Mouse (Mus musculus): ENCODE data around the gene Mospd1.
A peak's percentile ranks its signal among the peaks of the same experiment; 100 is the strongest.

Mospd1 gene

DNA sequence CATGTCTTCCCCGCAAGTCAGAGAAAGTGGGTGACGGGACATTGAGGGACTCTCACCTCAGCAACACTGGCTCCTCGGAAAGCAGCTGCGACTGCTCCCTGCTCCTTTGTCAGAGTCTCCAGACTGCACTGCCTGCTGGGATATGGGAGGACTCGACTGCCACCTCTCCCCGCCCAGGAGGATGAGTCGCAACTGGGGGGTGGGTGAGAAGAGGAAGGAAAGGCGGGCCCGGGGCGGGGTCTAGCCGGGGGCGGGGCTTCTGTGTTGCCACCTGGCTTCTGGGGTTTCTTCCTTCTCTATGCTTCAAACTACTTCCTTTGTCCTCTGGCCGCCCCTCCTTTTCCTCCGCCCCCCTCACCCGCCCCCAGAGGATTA is at the start of gene Mospd1:
TSS of gene Mospd1 (minus strand) at position 137 of the 375 bp plus-strand sequence.
- peak; percentile 63 for DNase-seq (ENCODE audit: low read depth)

DNA sequence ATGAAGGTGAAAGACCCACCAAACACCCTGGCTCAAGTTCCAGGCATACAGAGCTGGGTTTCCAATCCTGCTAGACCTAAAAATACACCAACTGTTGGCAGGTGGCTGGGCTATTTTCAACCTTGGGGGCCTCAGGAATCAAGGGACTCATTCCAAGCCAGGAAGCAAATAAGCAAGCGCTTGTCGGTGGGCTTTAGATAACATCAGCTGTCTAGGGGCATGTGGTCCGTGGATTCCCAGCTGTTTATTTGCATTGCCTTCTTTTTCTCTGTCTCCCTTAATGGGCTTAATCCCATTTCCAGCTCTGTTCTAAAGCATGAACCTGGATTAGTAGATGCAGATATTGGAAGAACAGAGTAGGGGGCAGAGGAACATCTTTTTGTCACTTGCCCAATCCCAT is 16.1 kb upstream of the Mospd1 start:
- no peak for DNase-seq (ENCODE audit: low read depth)

DNA sequence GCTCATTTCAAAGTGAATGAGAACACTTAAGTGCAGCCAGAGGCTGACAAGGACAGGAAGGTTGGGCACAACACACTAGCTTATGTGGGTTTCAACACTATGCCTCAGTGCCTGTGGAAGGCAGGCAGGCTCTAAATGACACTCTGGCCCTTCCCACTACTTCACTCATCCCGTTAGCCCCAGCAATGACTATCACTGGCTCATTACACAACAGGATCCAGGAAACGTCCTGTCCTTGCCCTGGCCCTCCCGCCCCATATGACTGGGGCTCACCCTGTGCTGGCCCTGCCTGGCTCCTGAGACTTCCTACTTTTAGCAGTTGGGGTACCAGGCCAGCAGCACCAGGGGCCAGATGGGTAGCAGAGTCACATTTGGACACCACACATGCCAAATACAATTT is 12.8 kb upstream of the Mospd1 start:
- no peak for DNase-seq (ENCODE audit: low read depth)

DNA sequence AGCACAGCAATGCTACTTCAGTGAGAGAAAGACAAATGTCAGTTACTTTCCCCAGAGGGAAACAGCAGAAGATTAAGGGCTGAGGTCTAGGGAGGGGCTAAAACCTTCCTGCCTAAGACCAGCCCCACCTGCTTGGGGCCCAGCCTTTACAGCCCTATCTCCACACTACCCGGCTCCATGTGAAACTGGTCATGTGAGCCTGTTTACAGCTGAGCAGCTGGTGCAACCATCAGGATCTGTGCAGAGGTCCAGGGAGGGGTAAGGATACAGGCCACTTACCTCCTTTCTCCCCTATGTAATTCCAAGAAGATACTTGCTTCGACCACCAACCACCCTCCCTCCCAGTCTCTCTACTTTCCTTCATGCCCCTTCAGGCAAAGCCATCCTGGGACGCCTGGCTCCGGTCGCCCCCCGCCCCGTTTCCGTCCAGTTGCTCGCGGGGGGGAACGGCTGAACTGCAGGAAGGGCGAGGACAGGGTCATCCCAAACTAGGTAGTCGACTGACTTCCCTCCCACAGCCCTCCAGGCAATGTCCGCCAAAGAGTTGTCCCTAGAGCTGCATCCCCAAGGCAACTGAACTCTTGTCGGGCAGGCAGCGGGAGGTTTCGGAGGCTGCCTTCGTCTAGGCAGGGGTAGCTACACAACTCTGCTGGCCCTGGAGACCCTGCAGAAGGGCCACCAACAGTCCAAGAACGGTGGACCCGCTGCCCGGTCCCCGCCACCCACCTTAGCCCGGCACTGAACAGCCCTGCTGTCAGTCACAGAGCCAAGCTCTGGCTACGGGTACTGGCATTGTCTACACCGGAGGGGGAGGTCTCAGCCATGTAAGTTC is 552 bp downstream of the Mospd1 start:
- DNase-seq (ENCODE audit: low read depth): peak; percentile 55

DNA sequence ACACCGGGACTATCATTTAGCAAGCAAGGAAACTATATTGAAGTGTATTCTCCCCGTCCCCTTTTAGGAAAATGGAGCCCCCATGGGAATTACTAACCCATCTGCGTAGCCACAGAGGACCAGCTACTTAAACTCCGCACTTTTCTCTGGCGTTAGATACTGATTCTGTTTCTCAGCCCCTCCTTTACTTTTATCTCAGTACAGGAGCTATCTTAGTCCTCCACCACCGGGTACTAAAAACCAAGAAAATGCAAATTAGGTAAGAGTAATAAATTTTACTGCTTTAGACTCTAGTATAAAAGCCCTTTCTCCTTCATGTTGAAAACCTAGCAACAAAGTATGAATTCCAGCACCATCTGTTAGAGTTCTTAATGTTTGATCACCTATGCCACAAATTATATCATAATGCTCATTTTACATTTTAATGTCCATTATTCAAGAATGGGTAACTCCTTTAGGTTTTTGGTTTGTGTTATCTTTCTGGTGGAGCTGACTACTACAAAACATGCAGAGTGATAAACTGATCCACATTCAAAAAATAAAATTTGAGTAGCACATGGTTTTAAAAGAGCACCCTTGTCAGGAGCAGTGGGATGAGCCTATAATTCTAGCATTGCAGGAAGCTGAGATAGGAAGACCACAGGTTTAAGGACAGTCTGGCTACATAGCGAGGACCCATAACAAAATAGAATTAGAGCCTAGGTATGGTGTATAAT is 5.5 kb downstream of the Mospd1 start:
- DNase-seq (ENCODE audit: low read depth): no peak

DNA sequence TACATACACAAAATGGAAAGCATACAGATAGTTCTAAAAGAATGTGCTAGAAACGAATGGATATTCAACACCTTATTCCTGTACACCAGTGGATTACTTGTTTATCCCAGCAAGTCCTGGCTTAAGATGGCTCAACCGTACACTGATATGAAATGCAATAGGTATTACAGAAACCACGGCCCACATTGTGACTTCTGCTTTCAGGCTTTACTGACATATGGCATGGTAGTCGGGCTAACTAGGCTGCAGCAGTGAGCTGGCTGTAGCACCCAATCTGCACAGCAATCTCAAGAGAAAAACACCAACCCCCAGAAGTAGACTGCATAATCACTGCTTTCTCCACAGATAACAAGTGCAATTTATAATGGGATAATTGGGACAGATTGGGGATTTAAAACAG is 21.9 kb downstream of the Mospd1 start:
- DNase-seq (ENCODE audit: low read depth): no peak

DNA sequence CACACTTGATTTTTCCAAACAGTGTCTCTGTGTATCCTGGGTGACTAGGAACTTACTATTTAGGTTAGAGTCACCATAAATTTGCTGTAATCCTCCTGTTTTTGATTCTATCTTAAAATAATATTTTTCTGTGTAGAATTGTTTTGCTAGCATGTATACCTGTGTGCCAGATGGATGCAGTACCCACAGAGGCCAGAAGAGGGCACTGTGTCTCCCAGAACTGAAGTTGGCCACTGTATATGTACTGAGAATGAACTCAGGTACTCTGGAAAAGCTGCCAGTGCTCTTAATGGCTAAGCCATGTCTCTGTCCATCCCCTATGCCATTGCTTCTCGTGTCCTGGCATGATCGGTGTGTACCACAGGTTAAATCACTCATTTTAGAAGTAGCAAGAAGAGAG is 28.8 kb downstream of the Mospd1 start:
- DNase-seq (ENCODE audit: low read depth): peak; percentile 16

DNA sequence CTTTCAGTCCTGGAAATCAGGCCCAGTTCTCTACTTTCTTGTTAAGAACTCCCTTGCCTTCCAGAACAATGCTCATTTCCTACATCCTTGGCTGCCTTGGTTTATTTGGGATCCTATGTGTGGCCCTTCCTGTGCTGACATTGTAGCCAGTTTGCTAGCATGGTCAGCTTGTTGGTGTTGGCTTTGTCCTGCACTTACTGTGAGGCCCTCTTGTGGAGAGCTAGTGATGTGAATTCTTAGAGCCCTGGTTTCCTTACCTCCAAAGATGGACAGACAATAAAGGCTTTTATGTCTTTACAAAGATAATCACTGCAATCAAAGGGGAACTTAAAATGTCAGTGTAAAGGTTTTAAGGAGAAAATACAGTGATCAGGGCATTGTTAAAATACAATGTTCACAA is 32.9 kb downstream of the Mospd1 start:
- DNase-seq (ENCODE audit: low read depth): no peak

DNA sequence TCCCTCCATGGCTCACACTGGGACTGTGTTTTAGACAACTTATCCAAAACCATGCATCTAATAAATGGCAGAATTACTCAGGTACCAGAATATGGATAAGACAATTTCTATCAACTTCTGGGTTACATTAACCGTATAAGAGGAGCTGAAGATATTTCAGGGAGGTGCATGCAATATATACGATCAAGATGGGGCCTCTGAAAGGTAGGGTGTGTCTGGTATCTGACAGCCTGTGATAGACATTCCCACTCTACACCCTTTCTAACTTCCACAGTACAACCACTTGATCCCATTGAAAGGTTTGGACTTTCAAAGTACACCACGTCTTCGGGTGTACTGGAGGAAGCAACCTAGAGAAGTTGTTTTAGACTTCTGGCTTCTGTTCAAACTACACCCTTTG is 39.9 kb downstream of the Mospd1 start:
- no peak for DNase-seq (ENCODE audit: low read depth)

DNA sequence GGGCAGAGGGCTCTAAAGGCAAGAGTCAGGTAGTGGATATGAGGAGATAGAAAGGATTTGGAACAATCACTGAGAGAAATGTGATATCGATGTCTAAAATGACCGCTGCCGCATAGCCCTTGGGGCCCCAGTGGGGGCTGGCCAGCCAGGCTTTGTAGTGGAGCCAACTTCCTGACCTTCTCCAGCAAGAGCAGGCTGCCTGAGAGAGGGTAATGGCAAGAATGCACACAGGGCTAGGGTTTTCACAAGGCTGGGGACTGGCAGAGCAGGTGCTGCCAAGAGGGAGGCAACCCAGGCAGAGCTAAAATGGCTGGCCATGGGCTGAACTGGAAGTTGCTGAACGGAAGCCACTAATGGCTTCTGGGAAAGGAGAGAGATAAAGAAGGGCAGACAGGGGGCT is 49.2 kb downstream of the Mospd1 start:
- no peak for DNase-seq (ENCODE audit: low read depth)

DNA sequence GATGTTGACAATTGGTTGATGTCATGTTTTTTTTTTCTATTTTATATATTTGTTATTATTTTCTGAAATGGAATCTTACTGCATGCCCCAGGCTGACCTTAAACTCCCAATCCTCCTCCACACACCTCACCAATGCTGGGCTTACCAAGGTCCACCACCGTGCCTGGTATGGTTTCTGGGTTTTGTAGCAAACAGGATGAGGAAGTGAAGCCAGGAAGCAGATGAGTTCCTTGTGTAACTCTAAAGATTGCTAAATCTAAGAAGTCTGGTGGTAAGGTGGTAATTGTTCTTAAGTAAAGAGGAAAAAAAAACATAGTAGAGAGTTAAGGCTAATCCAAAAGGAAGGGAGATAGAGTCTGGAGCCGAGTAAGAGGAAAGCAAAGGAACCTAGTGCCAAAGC is 49.7 kb downstream of the Mospd1 start:
- DNase-seq (ENCODE audit: low read depth): no peak

All from c-Kit-positive CD71-positive TER-119-negative erythroid progenitor cells, embryonic 14.5 days (primary cell).